Mouse (Mus musculus): ENCODE data around the gene Mrgprx1. TPM values are rescaled to one million over a fixed set of nuclear protein-coding genes. Genes with fewer than 3 reads are reported as not detected.

The Mrgprx1 gene
- not detected in 2 replicates for polyA plus RNA-seq (2015; fragmentation: Nextera tagmentation; extraction: Ambion mirVana)

DNA sequence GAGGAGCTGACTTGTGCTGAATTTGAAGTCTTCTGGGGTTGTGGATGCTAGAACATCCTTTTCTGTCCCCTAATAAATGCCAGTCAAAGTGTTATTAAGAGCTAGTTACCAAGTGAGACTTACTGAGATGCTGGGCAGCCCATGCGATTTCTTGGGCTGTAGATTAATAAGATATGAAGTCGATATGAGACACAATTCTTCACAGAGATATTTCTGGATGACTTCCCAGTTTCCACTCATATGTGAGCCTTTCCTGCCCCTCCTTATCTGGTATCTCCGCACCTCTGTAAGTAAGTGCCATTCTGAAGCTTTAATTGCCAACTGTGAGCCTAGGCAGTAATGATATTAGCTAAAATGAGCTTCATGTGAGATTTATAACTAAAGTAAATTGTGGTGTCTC, at the start of gene Mrgprx1:
Gene Mrgprx1 (minus strand): TSS at position 101 of the 400 bp plus-strand sequence.

DNA sequence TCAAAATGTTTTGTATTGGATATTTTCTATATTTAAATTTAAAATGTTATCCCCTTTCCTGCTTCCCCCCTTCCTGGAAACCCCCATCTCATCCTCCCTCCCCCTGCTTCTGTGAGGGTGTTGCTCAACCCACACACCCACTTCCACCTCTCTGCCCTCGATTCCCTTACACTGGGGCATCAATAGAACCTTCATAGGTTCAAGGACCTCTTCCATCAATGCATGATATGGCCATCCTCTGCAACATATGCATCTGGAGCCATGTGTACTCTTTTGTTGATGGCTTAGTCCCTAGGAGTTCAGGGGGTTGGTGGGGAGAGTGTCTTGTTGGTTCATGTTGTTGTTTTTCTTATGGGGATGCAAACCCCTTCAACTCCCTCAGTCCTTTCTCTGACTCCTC, 45.4 kb downstream of the Mrgprx1 start, which contains the start of gene Mrgpra4:
Gene Mrgpra4 (minus strand): TSS at position 101 of the 400 bp plus-strand sequence.

Other genes with a start within 250 kb of the Mrgprx1 start
- gene Mrgpra4, start 45.5 kb downstream of the Mrgprx1 start, polyA plus RNA-seq (2015; fragmentation: Nextera tagmentation; extraction: Ambion mirVana): not detected in 2 replicates
- not detected in 2 replicates for gene Mrgprb5, start 141.4 kb upstream of the Mrgprx1 start, polyA plus RNA-seq (2015; fragmentation: Nextera tagmentation; extraction: Ambion mirVana)
- not detected in 2 replicates for gene Mrgprb4, start 171.7 kb upstream of the Mrgprx1 start, polyA plus RNA-seq (2015; fragmentation: Nextera tagmentation; extraction: Ambion mirVana)

Measured in adrenal gland, postnatal 0 days (tissue).